Mouse (Mus musculus) heart, embryonic 12.5 days (tissue): Measurements from ENCODE around the gene Zfp13. TPM values are rescaled to one million over a fixed set of nuclear protein-coding genes. Genes with fewer than 3 reads are reported as not detected.

Experiments
- polyA plus RNA-seq: library from polyadenylated mRNA; unstranded; fragments of >200 nt; fragmentation: Nextera tagmentation; extraction: Ambion mirVana; gene quantifications from 2 replicates; pipeline ENCODE4 v1.2.1, GENCODE M21; 2016

Zfp13 gene
- polyA plus RNA-seq, 1 experiment from 2014 or later = 10.7 TPM

Other genes starting within 250 kb of the Zfp13 start
- not detected in 2 replicates for gene Vmn2r116, start 214.9 kb downstream of the Zfp13 start, polyA plus RNA-seq
- gene Vmn2r117, start 119.8 kb downstream of the Zfp13 start, polyA plus RNA-seq = not detected in 2 replicates
- 14.1 and 16.9 TPM in 2 replicates for gene Zfp213, start 35.2 kb downstream of the Zfp13 start, polyA plus RNA-seq
- not detected in 2 replicates for gene Zscan10, start 1.4 kb upstream of the Zfp13 start, polyA plus RNA-seq
- 0.42 and 0.75 TPM in 2 replicates for gene Mmp25, start 45.8 kb upstream of the Zfp13 start, polyA plus RNA-seq
- gene Bicdl2, start 61.0 kb upstream of the Zfp13 start, polyA plus RNA-seq = 0.36 TPM in 1 of 2 replicates, not detected in the other
- 334 and 337 TPM in 2 replicates for gene Hcfc1r1, start 74.1 kb upstream of the Zfp13 start, polyA plus RNA-seq
- 35.8 and 39.1 TPM in 2 replicates for gene Thoc6, start 74.4 kb upstream of the Zfp13 start, polyA plus RNA-seq
- gene Tnfrsf12a, start 78.0 kb upstream of the Zfp13 start, polyA plus RNA-seq = 117 and 119 TPM in 2 replicates
- 2.2 and 3.1 TPM in 2 replicates for gene Cldn6, start 79.8 kb upstream of the Zfp13 start, polyA plus RNA-seq
- gene Cldn9, start 84.5 kb upstream of the Zfp13 start, polyA plus RNA-seq = not detected in 2 replicates
- gene 1520401A03Rik, start 123.3 kb upstream of the Zfp13 start, polyA plus RNA-seq = 0.18 TPM in 1 of 2 replicates, not detected in the other
- gene Pkmyt1, start 126.8 kb upstream of the Zfp13 start, polyA plus RNA-seq = 32.4 and 32.7 TPM in 2 replicates
- gene Paqr4, start 141.4 kb upstream of the Zfp13 start, polyA plus RNA-seq = 10.3 and 11.2 TPM in 2 replicates
- 0.17 and 0.33 TPM in 2 replicates for gene Kremen2, start 146.3 kb upstream of the Zfp13 start, polyA plus RNA-seq
- gene Flywch1, start 172.1 kb upstream of the Zfp13 start, polyA plus RNA-seq = 64.1 and 67.5 TPM in 2 replicates
- gene Flywch2, start 186.6 kb upstream of the Zfp13 start, polyA plus RNA-seq = 6.9 and 7.3 TPM in 2 replicates
- 399 TPM in 2 replicates for gene Srrm2, start 191.0 kb upstream of the Zfp13 start, polyA plus RNA-seq
- 878 and 903 TPM in 2 replicates for gene Elob, start 229.6 kb upstream of the Zfp13 start, polyA plus RNA-seq
- gene Prss33, start 236.6 kb upstream of the Zfp13 start, polyA plus RNA-seq = not detected in 2 replicates
- gene Prss32, start 244.4 kb upstream of the Zfp13 start, polyA plus RNA-seq = not detected in 2 replicates
- gene Prss41, start 244.7 kb upstream of the Zfp13 start, polyA plus RNA-seq = 0.36 TPM in 1 of 2 replicates, not detected in the other